ENCODE assay signal across 8 mouse cellular contexts in the genomic region with DNA sequence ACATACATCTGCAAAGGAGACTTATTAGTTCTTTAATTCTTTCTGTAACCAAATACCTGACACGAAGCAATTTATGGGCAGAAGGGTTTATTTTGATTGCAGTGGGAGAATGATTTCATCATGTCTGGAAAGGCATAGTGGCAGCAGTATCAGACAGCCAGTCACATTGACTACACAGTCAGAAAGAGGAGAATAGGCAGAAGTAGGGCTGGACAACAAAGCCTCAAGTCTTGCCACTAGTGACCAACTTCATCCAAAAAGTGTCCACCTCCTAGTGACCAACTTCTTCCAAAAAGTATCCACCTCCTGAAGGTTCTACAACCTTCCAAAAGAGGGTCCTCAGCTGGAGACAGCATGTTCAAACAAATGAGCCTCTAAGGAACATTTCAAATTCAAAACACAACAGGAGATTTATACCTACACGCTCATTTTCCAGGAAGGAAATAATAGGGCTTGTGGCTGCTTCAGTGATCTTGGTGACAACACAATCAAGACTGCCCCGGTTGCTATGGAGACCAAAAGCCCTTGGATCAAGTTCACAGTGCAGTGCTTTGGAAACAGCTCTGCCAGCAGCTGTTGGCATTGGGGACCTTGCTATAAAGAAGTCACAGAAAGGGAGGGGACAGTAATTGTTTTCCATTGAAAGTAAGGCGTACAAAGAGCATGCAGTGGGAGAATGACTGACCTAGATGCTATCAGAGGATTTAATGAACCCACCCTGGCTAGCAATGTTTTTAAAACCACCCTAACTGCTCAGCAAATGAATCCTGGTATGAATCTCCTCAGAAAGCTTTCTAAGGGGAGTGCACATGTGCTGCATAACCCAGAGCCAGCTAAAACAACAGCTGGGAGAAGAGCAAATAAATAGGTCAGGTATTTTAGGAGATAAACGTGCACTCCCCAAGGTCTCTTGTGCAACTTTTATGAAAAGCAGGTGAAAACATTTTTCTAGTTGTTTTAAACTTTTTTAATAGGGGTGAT.
DNase-seq lines count a peak whose midpoint lies in the region; ATAC-seq and TF ChIP-seq lines count a peak whose summit lies in the region.

No protein-coding gene starts in this region.

- 44% methylated on average over 5 of the region's 5 CpGs for WGBS in hindbrain, embryonic 10.5 days
- WGBS in neural tube, embryonic 12.5 days, result 27% methylated on average over 5 of the region's 5 CpGs

- no peak overlapping the region for H3K4me3 ChIP-seq in gastrocnemius, adult 2 months
- H3K4me3 ChIP-seq in hindbrain, embryonic 10.5 days, result no peak overlapping the region
- no peak overlapping the region for H3K4me3 ChIP-seq in neural tube, embryonic 12.5 days

- peaks cover 6% of the 10 kb centered on the region; the same call in 1 of the 2 replicates for H3K4me1 ChIP-seq in hindbrain, embryonic 10.5 days (replicated peaks)
- no peaks in the 10 kb centered on the region; the same call in 1 of the 2 replicates for H3K4me1 ChIP-seq in neural tube, embryonic 12.5 days

- no peaks in the 10 kb centered on the region for H3K36me3 ChIP-seq in hindbrain, embryonic 10.5 days
- H3K36me3 ChIP-seq in neural tube, embryonic 12.5 days, result no peaks in the 10 kb centered on the region

- no peaks in the 10 kb centered on the region for H3K9me3 ChIP-seq in hindbrain, embryonic 10.5 days
- H3K9me3 ChIP-seq in neural tube, embryonic 12.5 days, result no peaks in the 10 kb centered on the region

- peak; percentile 93 for ATAC-seq in neural tube, embryonic 12.5 days (ENCODE audit: low FRiP score, low read depth)
- no peak for ATAC-seq in inflammation-experienced regulatory T-cells, adult 6 months

- H3K4me2 ChIP-seq in neural tube, embryonic 12.5 days (replicated peaks), result no peak overlapping the region

- TF ChIP-seq CTCF in gastrocnemius, adult 2 months (IDR thresholded peaks at IDR 0.05), result no peak

- intact Hi-C loops in gastrocnemius, adult 2 months (cut with DNase I), result no loop called here
- intact Hi-C loops in gastrocnemius, postnatal 36 days (cut with DNase I), result no loop called here

- DNase-seq in gastrocnemius, adult 2 months, result peak; percentile 45
- DNase-seq in gastrocnemius, postnatal 36 days, result no peak
- peak; percentile 78 for DNase-seq in embryo, embryonic 10.5 days (ENCODE audit: low spot score)
- DNase-seq in hindbrain, embryonic 10.5 days (ENCODE audit: low spot score), result peak; percentile 54
- DNase-seq in layer of hippocampus, adult 8-10 months (ENCODE audit: low spot score in 2 of 2), result peak; percentile 6 to 21
- no peak for DNase-seq in cerebellum, adult 8-10 months

- H3K27me3 ChIP-seq in hindbrain, embryonic 10.5 days (ENCODE audit: insufficient read depth, poor library complexity, severe bottlenecking), result no peaks in the 10 kb centered on the region
- H3K27me3 ChIP-seq in neural tube, embryonic 12.5 days (replicated peaks), result no peaks in the 10 kb centered on the region

- H3K27ac ChIP-seq in gastrocnemius, adult 2 months, result peak overlapping the region; percentile 21; the same call in 1 of the 2 replicates
- no peak overlapping the region for H3K27ac ChIP-seq in hindbrain, embryonic 10.5 days
- no peak overlapping the region for H3K27ac ChIP-seq in neural tube, embryonic 12.5 days

- H3K9ac ChIP-seq in neural tube, embryonic 12.5 days, result no peak overlapping the region

Comparison
In these comparisons a context has a peak if more than half of its experiments do, and no peak if none do; other contexts are left out.
1. DNase-seq: peak in gastrocnemius, adult 2 months (single experiment), embryo, embryonic 10.5 days (single experiment), hindbrain, embryonic 10.5 days (single experiment) and layer of hippocampus, adult 8-10 months (2 of 2); none in gastrocnemius, postnatal 36 days (0 of 2) and cerebellum, adult 8-10 months (single experiment).